Mouse (Mus musculus) spleen, postnatal 36 days (tissue): ENCODE results near the gene Bcor.

Source experiments
- DNase-seq, 2 experiments: peaks; one replicate each; pipeline ENCODE4 v3.0.0; 2022; ENCODE audit warnings: low spot score in 2 of 2, mixed read lengths in 1 of 2

The Bcor gene

GRCm38 (mm10) chrX:12005181-12006030 lies 154.7 kb downstream of the Bcor start:
- peak; percentile 14 to 16 for DNase-seq

GRCm38 (mm10) chrX:12004416-12004815 lies 155.7 kb downstream of the Bcor start:
- no peak for DNase-seq

- no peak for DNase-seq
These were observed 156.2 kb downstream of the Bcor start for GRCm38 (mm10) chrX:12003947-12004346.

- DNase-seq = peak in 1 of 2 experiments; percentile 20
These were observed 156.6 kb downstream of the Bcor start for GRCm38 (mm10) chrX:12003539-12003938.

- DNase-seq = peak; percentile 31 to 40
These were observed 157.0 kb downstream of the Bcor start for GRCm38 (mm10) chrX:12003106-12003505.

GRCm38 (mm10) chrX:12002596-12002995 lies 157.6 kb downstream of the Bcor start:
- DNase-seq = no peak

GRCm38 (mm10) chrX:12001969-12002368 lies 158.2 kb downstream of the Bcor start:
- no peak for DNase-seq

GRCm38 (mm10) chrX:12001336-12001735 lies 158.8 kb downstream of the Bcor start:
- no peak for DNase-seq

GRCm38 (mm10) chrX:12000620-12001019 lies 159.5 kb downstream of the Bcor start:
- DNase-seq = no peak

- no peak for DNase-seq
These were observed 160.2 kb downstream of the Bcor start for GRCm38 (mm10) chrX:11999951-12000350.

- DNase-seq = peak; percentile 70 to 71
These were observed 161.2 kb downstream of the Bcor start for GRCm38 (mm10) chrX:11998934-11999336.

- DNase-seq = no peak
These were observed 163.3 kb downstream of the Bcor start for GRCm38 (mm10) chrX:11996891-11997290.

GRCm38 (mm10) chrX:11996489-11996888 lies 163.7 kb downstream of the Bcor start:
- DNase-seq = no peak

GRCm38 (mm10) chrX:11993641-11994419 lies 166.3 kb downstream of the Bcor start:
- no peak for DNase-seq

- DNase-seq = no peak
These were observed 170.7 kb downstream of the Bcor start for GRCm38 (mm10) chrX:11989471-11989870.

GRCm38 (mm10) chrX:11988191-11988896 lies 171.8 kb downstream of the Bcor start:
- no peak for DNase-seq

GRCm38 (mm10) chrX:11987602-11988001 lies 172.6 kb downstream of the Bcor start:
- no peak for DNase-seq
